Mouse (Mus musculus) bone marrow macrophage, adult 2 months (primary cell): ENCODE results near the gene Hsf5.

ENCODE experiments used
- CTCF ChIP-seq: IDR thresholded peaks from 2 replicates; pipeline ENCODE4 v1.5.1; 2012; ENCODE audit warnings: low read depth, mild to moderate bottlenecking, low read length, moderate library complexity
- POLR2A ChIP-seq: IDR thresholded peaks from 2 replicates; pipeline ENCODE4 v1.6.1; 2012; ENCODE audit warnings: mild to moderate bottlenecking, low read depth, low read length, borderline replicate concordance

DNA sequence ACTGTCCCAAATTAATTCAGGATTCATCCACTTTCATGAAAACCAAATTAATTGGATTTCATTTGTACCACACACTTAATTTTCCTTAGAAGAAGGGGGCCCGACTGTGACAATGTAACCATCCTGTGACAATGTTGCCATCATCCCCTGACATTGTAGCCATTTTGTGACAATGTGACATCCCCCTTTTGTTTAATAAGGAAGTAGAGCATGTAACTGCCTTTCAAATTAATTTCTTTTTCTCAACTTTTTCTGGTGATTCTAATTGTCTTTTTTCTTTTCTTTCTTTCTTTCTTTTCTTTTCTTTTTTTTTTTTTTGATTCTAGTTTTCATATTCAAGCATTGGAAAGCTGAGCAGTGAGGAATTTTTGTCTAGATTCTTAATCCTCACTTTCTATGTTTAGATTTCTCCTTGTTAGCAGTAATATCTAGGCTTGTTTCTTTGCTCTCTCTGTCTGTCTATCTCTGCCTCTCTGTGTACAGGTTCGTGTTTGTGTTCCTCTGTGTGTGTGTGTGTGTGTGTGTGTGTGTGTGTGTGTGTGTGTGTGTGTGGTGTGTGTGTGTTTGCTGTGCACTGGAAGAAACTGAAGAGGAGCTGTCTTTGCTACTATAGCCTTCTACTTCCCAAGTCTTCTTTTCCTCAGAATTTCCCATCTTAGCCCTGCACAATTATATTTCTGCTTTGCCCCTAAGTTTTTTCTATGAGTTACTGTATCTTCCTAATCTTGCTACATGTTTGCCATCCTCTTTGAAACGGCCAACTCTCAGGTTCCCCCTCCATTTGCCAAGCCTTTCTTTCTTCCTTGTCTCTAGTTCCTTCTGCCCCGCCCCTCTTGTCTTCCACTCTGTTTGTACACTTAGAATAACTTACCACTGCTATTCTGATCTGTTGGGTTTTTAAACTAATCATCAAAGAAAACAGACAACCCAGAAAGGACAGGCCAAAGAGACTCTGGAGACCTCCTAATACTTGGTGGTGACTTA, 50.4 kb downstream of the Hsf5 start:
- TF ChIP-seq CTCF (no peak), POLR2A (no peak)
